Mouse (Mus musculus) kidney, adult 2 months (tissue): Measurements from ENCODE around the gene Hoxa2.

Experiments used
- CTCF ChIP-seq: fragments of 200-500 bp; conservative IDR thresholded peaks from 2 replicates; pipeline ENCODE4 v1.5.1; 2011; ENCODE audit warnings: low read depth, mild to moderate bottlenecking, control low read depth, low read length, moderate library complexity, mixed read lengths; ENCODE audit not compliant: insufficient read depth, insufficient read length
- POLR2A ChIP-seq: fragments of 200-500 bp; IDR thresholded peaks from one replicate; pipeline ENCODE4 v1.6.1; 2011; ENCODE audit warnings: low read depth, low read length, control low read depth

DNA sequence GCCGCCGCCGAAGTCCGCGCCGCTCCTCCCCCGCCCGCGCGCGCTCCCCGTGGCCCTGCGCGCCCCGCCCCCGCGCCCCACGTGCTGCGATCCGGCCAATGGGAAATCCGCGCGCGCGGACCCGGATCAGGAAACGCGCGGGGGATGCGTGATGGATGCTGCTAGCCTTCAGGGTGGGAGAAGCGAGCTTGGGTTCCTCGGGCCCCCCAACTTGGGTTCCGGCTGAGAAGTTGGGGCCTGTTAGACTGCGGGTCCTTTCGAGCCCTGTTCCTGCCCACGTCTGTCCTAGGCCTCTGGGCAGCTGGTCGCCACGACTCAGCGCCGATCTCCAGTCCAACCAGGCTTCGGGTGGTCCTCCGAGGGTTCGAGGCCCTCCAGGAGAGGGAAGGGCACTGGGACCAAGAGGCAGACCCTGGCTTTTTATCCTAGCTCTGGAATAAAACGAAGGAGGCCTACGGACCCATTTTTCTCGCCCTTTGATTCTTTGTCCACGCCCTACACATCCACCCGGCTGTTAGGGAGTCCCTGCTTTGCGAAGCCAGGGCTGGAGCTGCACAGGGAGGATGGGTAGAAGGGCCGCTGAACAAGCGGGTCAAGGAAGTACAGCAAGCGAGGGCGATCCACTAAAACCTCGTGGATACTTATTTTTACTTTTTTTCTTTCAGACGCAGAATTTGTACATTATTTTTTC, 27.4 kb upstream of the Hoxa2 start:
- peak; percentile 26 for TF ChIP-seq POLR2A
- no peak for TF ChIP-seq CTCF
